Mouse (Mus musculus): ENCODE results near the gene Hs6st3. TPM values are rescaled to one million over a fixed set of nuclear protein-coding genes. Genes with fewer than 3 reads are reported as not detected.

Gene Hs6st3
- total RNA-seq, 2 experiments from 2014 or later: not detected

DNA sequence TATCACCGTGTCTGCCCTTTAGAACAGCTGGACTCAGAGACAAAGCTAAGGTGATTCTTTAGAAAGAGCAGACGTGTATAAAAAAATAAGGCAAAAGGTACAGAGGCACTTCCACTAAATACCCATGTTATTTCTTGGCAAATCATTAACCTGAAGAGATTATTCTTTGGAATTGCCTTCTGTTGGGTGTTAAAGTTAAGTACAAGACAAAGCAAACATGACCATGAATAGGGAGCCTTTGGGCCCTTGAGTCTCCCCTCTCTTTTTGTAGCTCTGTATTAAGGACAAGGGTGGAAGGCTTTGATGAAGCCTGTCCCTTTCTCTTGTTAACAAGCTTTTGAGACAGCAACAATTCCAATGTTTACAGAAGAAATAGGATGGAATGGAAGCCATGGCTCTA lies 241.2 kb downstream of the Hs6st3 start:
- no peak for TF ChIP-seq CTCF (IDR thresholded peaks at IDR 0.05)
- DNase-seq: no peak
- Histone ChIP-seq H3K4me3 (no peak overlapping the region), H3K27ac (no peak overlapping the region)
- intact Hi-C loops (cut with DNase I): no loop called here

GRCm38 (mm10) chr14:119401618-119402017 lies 263.5 kb downstream of the Hs6st3 start:
- Histone ChIP-seq H3K27ac (no peak overlapping the region), H3K4me3 (no peak overlapping the region)
- no peak for DNase-seq
- no peak for TF ChIP-seq CTCF (IDR thresholded peaks at IDR 0.05)
- intact Hi-C loops (cut with DNase I): no loop called here

DNA sequence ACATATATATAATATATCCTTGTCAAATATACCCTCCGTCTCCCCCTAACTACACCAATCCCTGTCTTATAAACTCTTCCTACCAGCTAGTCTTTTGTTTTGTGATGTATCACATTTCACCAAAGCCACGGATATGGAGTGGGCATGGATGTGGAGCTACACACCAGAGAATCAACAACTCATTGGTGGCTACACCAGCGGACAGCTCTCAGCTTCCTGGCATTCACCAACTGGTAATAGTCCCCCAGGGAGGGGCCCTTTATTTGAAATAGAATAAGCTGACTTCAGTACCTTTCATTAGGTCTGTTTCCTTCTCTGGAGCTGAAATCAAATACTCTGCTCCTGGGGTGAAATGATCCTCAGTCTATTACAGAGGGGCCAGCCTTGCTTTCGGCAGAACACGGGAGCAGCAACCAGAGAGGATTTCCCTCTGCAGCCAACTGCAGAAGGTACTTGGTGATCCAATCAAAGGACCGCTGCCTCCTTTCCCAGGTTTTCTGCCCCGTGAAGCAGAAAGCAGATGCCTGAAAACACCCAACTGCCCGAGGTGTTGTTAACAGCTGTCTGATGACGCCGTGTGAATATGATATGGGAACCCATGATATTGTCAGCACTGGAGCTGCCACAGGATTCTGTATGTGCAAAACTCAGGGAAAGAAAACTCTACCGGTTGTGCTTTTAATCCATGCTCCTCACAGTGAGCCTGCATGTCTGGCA lies 271.4 kb downstream of the Hs6st3 start:
- intact Hi-C loops (cut with DNase I): no loop called here
- Histone ChIP-seq H3K4me3 (peak overlapping the region; percentile 43), H3K27ac (no peak overlapping the region)
- peak; percentile 23 for DNase-seq
- TF ChIP-seq CTCF (IDR thresholded peaks at IDR 0.05): no peak

- DNase-seq: no peak
- TF ChIP-seq CTCF (IDR thresholded peaks at IDR 0.05): no peak
- intact Hi-C loops (cut with DNase I): no loop called here
- Histone ChIP-seq H3K27ac (no peak overlapping the region), H3K4me3 (no peak overlapping the region)
These were observed 284.8 kb downstream of the Hs6st3 start for GRCm38 (mm10) chr14:119422894-119423293.

DNA sequence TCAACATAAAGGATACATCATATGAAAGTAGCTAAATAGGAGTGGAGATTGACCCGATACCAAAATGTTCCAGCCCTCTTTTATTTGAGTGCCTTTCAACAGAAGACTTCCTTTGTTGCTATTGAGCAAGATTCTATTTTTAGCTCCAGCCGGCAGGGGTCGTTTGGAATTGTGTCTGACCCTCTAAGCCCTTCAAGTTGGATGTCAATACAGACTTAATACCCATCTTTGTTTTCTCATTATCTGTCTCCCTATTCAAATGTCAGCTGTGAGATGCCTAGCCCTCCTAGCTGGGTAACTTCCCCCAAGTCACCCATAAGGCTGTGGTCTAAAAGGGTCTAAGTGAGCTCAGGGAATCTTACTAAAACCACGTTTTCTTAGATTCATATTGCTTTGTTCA lies 312.3 kb downstream of the Hs6st3 start:
- intact Hi-C loops (cut with DNase I): no loop called here
- H3K4me3 ChIP-seq: no peak overlapping the region
- H3K27ac ChIP-seq: no peak overlapping the region
- TF ChIP-seq CTCF (IDR thresholded peaks at IDR 0.05): no peak
- no peak for DNase-seq

- intact Hi-C loops (cut with DNase I): no loop called here
- no peak for TF ChIP-seq CTCF (IDR thresholded peaks at IDR 0.05)
- Histone ChIP-seq H3K27ac (no peak overlapping the region), H3K4me3 (no peak overlapping the region)
- no peak for DNase-seq
These were observed 313.5 kb downstream of the Hs6st3 start for GRCm38 (mm10) chr14:119451594-119451993.

DNA sequence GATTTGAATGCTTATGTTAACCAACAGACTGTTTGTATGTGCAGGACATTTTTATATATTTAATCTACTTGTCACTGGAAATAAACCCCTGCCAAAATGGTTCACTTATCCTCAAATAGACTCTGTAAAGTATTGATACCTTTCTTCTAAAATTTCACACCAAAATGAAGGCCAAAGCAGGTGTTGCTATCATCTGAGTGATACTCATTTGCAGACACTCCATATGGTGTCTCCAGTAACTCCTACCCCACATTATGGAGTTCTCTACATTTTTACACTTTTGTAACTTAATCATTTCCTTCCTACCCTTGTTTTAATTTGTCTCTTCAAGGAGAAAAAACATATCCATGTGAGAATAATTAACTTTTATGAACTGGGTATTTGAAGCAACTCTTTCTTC lies 314.2 kb downstream of the Hs6st3 start:
- intact Hi-C loops (cut with DNase I): no loop called here
- Histone ChIP-seq H3K4me3 (no peak overlapping the region), H3K27ac (no peak overlapping the region)
- no peak for DNase-seq
- TF ChIP-seq CTCF (IDR thresholded peaks at IDR 0.05): no peak

DNA sequence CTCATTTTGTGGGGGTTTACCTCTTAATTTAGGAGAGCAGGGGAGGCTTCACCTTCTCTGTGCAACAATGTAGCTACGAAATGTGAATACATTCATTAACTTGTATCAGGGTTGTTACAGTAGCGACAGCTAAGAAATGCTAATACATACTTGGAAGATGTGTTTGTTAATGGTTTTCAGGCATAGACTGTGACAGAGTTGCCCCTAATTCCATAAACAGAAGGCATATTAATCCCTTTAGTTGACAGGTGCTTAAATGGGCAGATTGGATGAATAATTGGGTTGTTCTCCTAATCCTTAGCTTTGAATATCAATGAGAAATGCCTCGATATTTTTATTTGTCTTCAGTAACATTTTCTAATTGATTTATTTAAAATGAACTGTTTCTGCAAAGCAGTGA lies 314.7 kb downstream of the Hs6st3 start:
- no peak for TF ChIP-seq CTCF (IDR thresholded peaks at IDR 0.05)
- no peak overlapping the region for H3K27ac ChIP-seq
- no peak for DNase-seq
- H3K4me3 ChIP-seq: no peak overlapping the region
- intact Hi-C loops (cut with DNase I): no loop called here

DNA sequence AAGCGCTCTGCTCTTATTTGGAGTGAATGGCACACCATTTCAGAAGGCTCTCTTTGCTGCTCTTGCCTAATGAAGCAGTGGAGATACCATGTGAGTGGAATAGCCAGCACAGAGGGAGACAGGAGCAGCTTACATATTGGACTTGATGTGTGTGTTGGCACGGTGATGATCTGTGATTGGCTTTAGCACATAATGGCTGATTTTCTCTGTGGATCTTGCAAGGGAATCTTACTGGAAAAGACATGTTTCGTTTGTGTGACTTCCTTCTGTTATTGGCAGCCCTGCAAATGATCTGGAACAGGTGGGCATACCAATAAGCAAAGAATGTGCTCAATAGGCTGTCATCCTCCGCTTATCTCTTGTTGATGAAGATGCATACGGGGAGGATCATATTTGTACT lies 326.2 kb downstream of the Hs6st3 start:
- DNase-seq: no peak
- intact Hi-C loops (cut with DNase I): no loop called here
- H3K27ac ChIP-seq: no peak overlapping the region
- no peak overlapping the region for H3K4me3 ChIP-seq
- no peak for TF ChIP-seq CTCF (IDR thresholded peaks at IDR 0.05)

- TF ChIP-seq CTCF (IDR thresholded peaks at IDR 0.05): no peak
- H3K4me3 ChIP-seq: no peak overlapping the region
- intact Hi-C loops (cut with DNase I): no loop called here
- no peak for DNase-seq
- H3K27ac ChIP-seq: no peak overlapping the region
These were observed 326.7 kb downstream of the Hs6st3 start for GRCm38 (mm10) chr14:119464883-119465282.

DNA sequence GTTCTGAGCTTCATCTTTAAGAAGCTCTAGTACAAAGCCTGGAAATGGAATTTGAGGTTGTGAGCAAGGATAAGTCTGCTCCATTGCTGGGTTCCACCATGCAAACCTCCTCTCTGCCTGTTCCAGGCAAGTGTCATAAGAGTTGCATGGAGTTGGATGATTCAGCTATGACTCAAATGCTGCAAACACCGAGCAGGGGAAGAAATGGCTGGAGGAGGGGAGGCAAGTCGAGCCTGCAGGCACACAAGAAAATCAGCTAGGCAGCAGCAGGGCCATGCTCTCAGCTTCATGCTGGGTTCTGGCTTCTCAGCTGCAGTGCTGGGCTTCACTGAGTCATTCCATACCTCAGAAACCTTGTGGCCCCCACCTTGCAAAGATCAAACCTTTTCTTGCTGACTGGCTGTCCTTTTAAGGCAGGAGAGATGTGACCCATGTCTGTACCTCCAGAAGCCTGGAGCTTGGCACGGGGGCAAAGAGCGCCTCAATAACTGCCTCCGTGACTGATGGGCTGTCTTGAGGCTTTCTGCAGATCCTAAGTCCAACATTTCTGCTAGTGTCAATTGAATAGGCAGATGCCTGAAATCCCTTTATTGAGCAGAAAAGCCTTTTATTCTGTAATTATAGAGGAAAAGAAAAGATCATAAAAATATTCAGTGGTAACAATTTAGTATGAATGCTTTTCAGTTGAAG lies 328.9 kb downstream of the Hs6st3 start:
- H3K27ac ChIP-seq: no peak overlapping the region
- intact Hi-C loops (cut with DNase I): no loop called here
- DNase-seq: no peak

DNA sequence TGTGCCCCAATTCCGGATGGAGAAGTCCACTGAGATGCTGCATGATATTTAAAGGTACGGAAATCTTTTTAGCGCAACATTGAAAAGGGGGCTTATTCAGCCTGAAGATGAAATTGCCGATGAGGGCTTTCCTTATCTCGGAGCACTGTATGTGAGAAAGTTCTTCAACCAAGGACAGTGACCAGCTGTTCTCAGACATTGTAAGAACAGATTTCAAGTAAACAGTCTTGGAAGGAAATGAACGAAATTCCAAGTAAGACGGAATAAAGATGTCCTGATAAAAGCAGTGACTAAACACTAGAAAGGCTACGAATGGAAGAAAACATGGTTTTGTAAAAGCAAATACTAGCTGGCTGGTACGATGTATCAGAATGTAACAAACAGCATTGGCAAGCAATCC lies 338.4 kb downstream of the Hs6st3 start:
- Histone ChIP-seq H3K4me3 (no peak overlapping the region), H3K27ac (no peak overlapping the region)
- no peak for DNase-seq
- intact Hi-C loops (cut with DNase I): no loop called here
- TF ChIP-seq CTCF (IDR thresholded peaks at IDR 0.05): no peak

More for the DNA sequence above, 328.9 kb downstream of the Hs6st3 start:
- H3K4me3 ChIP-seq: no peak overlapping the region
- TF ChIP-seq CTCF (IDR thresholded peaks at IDR 0.05): no peak

DNA sequence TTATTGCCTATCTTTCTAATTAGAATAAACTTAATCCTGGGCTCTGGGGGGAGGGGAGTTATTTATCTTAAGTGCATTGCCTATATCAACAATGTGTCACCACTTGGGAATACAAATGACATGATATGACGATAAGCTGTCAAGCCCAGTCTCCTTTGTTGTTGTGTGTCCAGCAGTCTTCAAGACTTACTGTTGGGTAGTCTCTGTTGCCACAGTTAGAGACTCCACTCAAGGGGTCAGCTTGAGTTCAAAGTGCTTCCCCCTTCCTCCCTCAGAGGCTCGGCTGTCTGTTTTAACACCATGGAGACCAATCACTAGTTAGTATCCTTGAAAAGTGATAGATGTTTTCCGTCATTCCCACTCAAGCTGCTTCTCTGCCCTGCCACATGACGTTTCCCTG lies 339.7 kb downstream of the Hs6st3 start:
- DNase-seq: no peak
- intact Hi-C loops (cut with DNase I): no loop called here
- Histone ChIP-seq H3K27ac (no peak overlapping the region), H3K4me3 (no peak overlapping the region)
- no peak for TF ChIP-seq CTCF (IDR thresholded peaks at IDR 0.05)
